Mouse (Mus musculus) liver, embryonic 14.5 days (tissue): ENCODE measurements around the gene Etv6.

Source experiments
- CTCF ChIP-seq: IDR thresholded peaks from 2 replicates; pipeline ENCODE4 v1.5.1; 2016; ENCODE audit warnings: antibody characterized with exemption, low read depth, control low read depth
- EP300 ChIP-seq: IDR thresholded peaks from 2 replicates; pipeline ENCODE4 v1.6.1; 2016; ENCODE audit warnings: antibody characterized with exemption, low read depth

DNA sequence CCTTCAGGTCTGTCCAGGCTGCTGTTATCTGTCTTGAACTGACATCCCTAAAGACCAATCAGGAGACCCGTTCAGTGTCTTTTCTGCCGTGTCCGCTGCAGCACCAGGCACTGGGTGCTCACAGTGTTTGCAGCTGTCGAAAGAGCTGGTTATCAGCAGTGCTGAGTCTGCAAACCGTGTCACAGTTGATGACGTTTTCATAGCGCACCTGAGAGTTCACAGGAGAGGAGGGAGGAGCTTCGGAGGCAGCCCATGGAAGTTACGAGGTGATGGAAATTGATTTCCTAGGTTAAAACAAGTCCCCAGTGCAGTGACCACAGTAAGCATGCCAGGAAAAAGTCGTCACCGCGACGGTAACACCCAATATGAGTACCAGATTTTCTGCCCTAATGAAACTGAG lies 125.5 kb downstream of the Etv6 start:
- TF ChIP-seq EP300 (no peak), CTCF (no peak)
